ENCODE assay signal across 8 mouse cellular contexts in the genomic region with DNA sequence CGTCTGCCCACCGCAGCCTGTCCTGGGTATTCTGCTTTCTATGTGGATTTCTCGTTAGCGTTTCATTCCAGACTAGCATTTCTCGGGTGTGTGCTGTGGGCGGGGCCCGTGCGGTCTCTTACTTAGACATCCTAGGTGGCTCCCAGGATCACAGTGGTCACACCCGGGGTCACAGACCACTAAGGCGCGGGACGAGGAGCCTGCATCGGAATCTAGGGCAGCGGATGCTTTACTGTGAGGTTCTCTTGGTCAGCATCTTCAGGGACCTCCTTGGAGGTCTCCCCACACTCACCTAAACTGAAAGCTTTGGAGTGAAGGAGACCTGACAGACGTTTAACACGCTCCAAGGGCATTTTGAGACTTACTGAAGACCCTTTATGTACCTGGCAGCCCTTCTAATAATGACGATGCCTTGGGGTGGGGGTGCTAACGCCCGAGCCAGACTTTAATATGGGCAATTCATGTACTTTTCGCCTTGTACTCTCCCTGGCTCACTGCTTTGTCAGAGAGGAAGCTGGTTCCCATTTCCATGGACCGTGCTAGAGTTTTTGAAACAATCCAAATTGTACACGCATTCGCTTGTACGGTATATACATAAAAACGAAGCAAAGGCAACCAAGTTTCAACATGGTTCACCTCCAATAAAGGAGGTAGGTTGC.
DNase-seq lines count a peak whose midpoint lies in the region; ATAC-seq and TF ChIP-seq lines count a peak whose summit lies in the region.

No protein-coding gene starts in this region.

- no peaks in the 10 kb centered on the region for H3K36me3 ChIP-seq in embryonic facial prominence, embryonic 11.5 days (replicated peaks; ENCODE audit: control insufficient read depth, insufficient read depth, low read depth, low read length)
- no peaks in the 10 kb centered on the region for H3K36me3 ChIP-seq in hindbrain, embryonic 15.5 days
- H3K36me3 ChIP-seq in midbrain, embryonic 15.5 days (replicated peaks) = no peaks in the 10 kb centered on the region

- H3K4me2 ChIP-seq in embryonic facial prominence, embryonic 11.5 days (ENCODE audit: low read depth, low read length) = peak overlapping the region; percentile 85
- H3K4me2 ChIP-seq in hindbrain, embryonic 15.5 days = peak overlapping the region; percentile 81
- H3K4me2 ChIP-seq in midbrain, embryonic 15.5 days = peak overlapping the region; percentile 84

- H3K27me3 ChIP-seq in embryonic facial prominence, embryonic 11.5 days (ENCODE audit: control insufficient read depth, insufficient read depth, low read length) = no peaks in the 10 kb centered on the region
- no peaks in the 10 kb centered on the region for H3K27me3 ChIP-seq in hindbrain, embryonic 15.5 days
- no peaks in the 10 kb centered on the region for H3K27me3 ChIP-seq in midbrain, embryonic 15.5 days (replicated peaks)

- ATAC-seq in embryonic facial prominence, embryonic 11.5 days (replicated peaks; ENCODE audit: insufficient number of reproducible peaks, low FRiP score, low TSS enrichment, low read depth) = no peak; the same call in 1 of the 2 replicates
- ATAC-seq in hindbrain, embryonic 15.5 days (ENCODE audit: low FRiP score, low read depth) = no peak; the same call in 1 of the 2 replicates
- ATAC-seq in midbrain, embryonic 15.5 days (replicated peaks) = peak; percentile 72

- peak overlapping the region; percentile 100 for H3K27ac ChIP-seq in left cerebral cortex, adult 2 months
- H3K27ac ChIP-seq in embryonic facial prominence, embryonic 11.5 days (replicated peaks; ENCODE audit: low read depth, low read length) = peak overlapping the region; percentile 96
- peak overlapping the region; percentile 100 for H3K27ac ChIP-seq in hindbrain, embryonic 15.5 days (replicated peaks)
- H3K27ac ChIP-seq in midbrain, embryonic 15.5 days = peak overlapping the region; percentile 99

- no peaks in the 10 kb centered on the region for H3K4me1 ChIP-seq in embryonic facial prominence, embryonic 11.5 days (ENCODE audit: control insufficient read depth, insufficient read depth, low read length)
- H3K4me1 ChIP-seq in hindbrain, embryonic 15.5 days (replicated peaks) = peaks cover 33% of the 10 kb centered on the region
- H3K4me1 ChIP-seq in midbrain, embryonic 15.5 days = peaks cover 31% of the 10 kb centered on the region

- peak overlapping the region; percentile 88 for H3K9ac ChIP-seq in embryonic facial prominence, embryonic 11.5 days (replicated peaks; ENCODE audit: low read length)
- H3K9ac ChIP-seq in hindbrain, embryonic 15.5 days = peak overlapping the region; percentile 92
- peak overlapping the region; percentile 87 for H3K9ac ChIP-seq in midbrain, embryonic 15.5 days

- intact Hi-C loops in left cerebral cortex, adult 2 months (cut with DNase I) = loop anchor here (1.0 kb wide), 4 partner anchors 30 to 95 kb away; no protein-coding TSS in a partner anchor
- intact Hi-C loops in left cerebral cortex, postnatal 10 days (cut with DNase I) = loop anchor here (1.0 kb wide), 1 partner anchor 61 kb away; no protein-coding TSS in a partner anchor

- DNase-seq in left cerebral cortex, adult 2 months (ENCODE audit: extremely low spot score in 1 of 2, low spot score in 2 of 2) = no peak
- DNase-seq in left cerebral cortex, postnatal 10 days (ENCODE audit: extremely low spot score in 1 of 2, low spot score in 2 of 2) = no peak
- DNase-seq in embryonic facial prominence, embryonic 11.5 days (ENCODE audit: low spot score) = no peak
- DNase-seq in adrenal gland, postnatal 4 days (ENCODE audit: low spot score in 2 of 2) = no peak
- no peak for DNase-seq in spleen, adult 18-20 months
- no peak for DNase-seq in spleen, postnatal 10 days (ENCODE audit: low spot score in 2 of 2)

- TF ChIP-seq CTCF in left cerebral cortex, adult 2 months (IDR thresholded peaks at IDR 0.05) = no peak

- no peaks in the 10 kb centered on the region for H3K9me3 ChIP-seq in embryonic facial prominence, embryonic 11.5 days (replicated peaks; ENCODE audit: control insufficient read depth, low read length)
- H3K9me3 ChIP-seq in hindbrain, embryonic 15.5 days = no peaks in the 10 kb centered on the region
- H3K9me3 ChIP-seq in midbrain, embryonic 15.5 days = no peaks in the 10 kb centered on the region

- 10% methylated on average over 25 of the region's 25 CpGs for WGBS in embryonic facial prominence, embryonic 11.5 days
- 9% methylated on average over 25 of the region's 25 CpGs for WGBS in hindbrain, embryonic 15.5 days
- 10% methylated on average over 25 of the region's 25 CpGs for WGBS in midbrain, embryonic 15.5 days

- peak overlapping the region; percentile 51 for H3K4me3 ChIP-seq in left cerebral cortex, adult 2 months
- H3K4me3 ChIP-seq in embryonic facial prominence, embryonic 11.5 days (ENCODE audit: low read depth, low read length) = peak overlapping the region; percentile 65
- peak overlapping the region; percentile 68 for H3K4me3 ChIP-seq in hindbrain, embryonic 15.5 days
- H3K4me3 ChIP-seq in midbrain, embryonic 15.5 days = peak overlapping the region; percentile 49
